Mouse (Mus musculus): ENCODE results near the gene Lyzl6.

The Lyzl6 gene

GRCm38 (mm10) chr11:103643211-103643610 lies 4.5 kb upstream of the Lyzl6 start:
- DNase-seq: no peak

- peak; percentile 32 to 44 for DNase-seq
These were observed 787 bp upstream of the Lyzl6 start for GRCm38 (mm10) chr11:103639407-103639946.

GRCm38 (mm10) chr11:103636261-103636660 lies 2.4 kb downstream of the Lyzl6 start:
- no peak for DNase-seq

DNA sequence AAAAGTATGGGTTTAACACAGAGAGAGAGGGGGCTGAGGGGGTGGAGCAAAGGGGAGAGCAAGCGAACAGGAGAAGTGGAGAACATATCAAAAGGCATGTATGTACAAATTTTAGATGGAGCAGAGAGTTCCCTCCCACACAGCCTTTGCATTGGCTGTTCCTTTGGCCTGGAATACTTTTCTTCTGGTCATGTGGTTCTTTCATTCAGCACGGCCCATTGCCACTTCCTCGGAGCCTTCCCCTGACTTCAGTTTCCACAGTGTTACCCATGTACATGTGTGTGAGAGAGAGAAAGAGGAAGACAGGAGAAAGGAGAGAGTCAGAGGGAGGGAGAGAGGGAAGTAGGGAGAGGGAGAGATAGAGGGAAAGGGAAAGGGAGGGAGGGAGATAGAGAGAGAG lies 3.2 kb downstream of the Lyzl6 start:
- no peak for DNase-seq

DNA sequence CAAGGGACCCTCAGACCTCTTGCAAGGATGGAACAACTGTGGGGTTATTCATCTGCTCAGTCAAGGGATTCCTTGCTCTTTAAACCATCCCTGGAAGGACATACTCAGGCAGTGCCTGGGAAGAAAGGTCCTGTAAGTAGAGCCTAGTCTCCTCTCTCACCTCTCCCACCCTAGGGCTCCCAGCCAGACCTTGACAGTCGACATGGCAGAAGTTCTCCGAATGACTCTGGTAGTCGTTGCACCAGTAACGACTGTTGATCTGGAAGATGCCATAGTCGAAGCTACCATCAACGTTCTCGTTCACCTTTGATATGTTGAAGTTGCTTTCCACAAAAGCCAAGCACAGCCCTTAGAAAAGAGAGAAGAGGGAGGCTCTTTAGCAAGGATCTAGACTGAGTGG lies 3.9 kb downstream of the Lyzl6 start:
- no peak for DNase-seq

DNA sequence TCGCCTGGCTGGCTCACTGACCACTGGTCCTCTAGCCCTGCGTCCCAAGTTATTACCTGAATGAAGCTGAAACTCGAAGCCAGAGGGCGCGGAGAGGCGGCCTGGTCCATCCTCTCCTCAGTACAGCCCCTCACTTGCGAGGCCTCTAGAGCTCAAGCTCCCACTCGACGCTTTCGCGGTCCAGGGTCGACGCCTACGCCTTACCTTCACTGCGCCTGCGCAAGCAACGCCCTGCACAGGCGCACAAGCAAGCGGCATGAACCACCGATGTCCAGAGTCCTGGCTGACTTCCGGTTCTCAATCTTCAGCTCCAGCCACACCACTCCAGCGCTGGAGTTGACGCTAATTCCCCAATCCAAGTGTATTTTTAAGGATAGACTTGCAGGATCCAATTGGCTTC lies 11.2 kb downstream of the Lyzl6 start:
- no peak for DNase-seq

DNA sequence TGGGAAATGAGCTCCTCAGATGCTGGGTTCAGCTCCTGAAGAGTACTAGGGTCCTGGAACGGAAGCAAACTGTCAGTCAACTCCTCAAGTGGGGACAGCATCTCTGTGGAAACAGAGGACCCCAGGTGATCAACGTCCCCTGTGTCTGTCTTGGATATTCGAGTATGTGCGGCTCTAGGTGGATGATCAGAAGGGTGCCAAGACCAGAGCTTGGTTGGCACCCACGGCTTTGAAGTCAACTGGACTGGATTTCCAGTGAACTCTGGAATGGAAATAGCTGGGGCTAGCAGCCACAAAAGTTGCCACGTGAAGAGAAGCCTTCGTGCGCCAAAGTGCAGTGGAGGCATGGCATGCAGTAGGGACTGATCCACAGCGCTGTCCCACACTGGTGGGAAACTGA lies 17.6 kb downstream of the Lyzl6 start, which contains the start of gene Gm884:
TSS of gene Gm884 (minus strand) at position 101 of the 400 bp plus-strand sequence.
- DNase-seq: no peak

DNA sequence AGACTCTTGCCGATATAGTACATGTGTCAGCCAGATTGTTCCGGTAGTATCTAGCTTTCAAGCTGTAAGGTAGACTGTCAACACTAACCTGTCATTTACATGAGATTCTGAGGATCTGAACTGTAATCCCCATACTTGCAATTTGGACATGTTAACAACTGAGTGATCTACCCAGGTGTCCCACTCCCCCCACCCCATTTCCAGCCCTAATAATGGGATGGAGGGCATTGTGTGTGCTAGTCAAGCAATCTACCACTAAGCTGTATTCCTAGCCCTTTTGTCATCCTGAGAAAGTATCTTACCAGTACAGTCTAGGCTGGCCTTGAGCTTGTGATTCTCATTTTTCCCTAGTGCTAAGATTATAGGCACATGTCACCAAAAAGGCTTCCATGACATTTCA lies 27.9 kb downstream of the Lyzl6 start:
- DNase-seq: no peak

DNA sequence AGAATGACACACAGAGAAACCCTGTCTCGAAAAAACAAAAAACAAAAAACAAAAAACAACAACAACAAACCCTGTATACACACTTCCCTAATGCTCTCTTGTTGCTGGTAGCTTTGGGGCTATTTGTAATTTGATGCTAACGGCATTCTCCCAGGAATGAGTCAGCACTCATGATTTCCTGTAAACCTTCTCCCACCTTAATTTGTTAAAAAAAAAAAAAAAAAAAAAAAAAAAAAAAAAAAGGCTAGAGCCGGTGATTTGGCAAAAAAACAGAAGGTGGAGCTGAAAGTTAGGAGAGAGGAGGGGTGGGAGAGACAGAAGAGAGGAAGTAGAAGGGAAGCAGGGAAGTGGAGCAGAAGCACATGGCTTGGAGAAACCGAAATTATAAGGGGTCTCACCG lies 32.1 kb downstream of the Lyzl6 start:
- no peak for DNase-seq
